Mouse (Mus musculus) B cell, adult (primary cell): ENCODE data around the gene Gm38393. TPM values are rescaled to one million over a fixed set of nuclear protein-coding genes. Genes with fewer than 3 reads are reported as not detected.

Experiments
- total RNA-seq: library from RNA; stranded (reverse); gene quantifications from 4 replicates; pipeline ENCODE4 v1.2.4, GENCODE M21; 2023; ENCODE audit not compliant: inconsistent age

The Gm38393 gene
- 0.84 TPM in 1 of 4 replicates, not detected in the others for total RNA-seq

DNA sequence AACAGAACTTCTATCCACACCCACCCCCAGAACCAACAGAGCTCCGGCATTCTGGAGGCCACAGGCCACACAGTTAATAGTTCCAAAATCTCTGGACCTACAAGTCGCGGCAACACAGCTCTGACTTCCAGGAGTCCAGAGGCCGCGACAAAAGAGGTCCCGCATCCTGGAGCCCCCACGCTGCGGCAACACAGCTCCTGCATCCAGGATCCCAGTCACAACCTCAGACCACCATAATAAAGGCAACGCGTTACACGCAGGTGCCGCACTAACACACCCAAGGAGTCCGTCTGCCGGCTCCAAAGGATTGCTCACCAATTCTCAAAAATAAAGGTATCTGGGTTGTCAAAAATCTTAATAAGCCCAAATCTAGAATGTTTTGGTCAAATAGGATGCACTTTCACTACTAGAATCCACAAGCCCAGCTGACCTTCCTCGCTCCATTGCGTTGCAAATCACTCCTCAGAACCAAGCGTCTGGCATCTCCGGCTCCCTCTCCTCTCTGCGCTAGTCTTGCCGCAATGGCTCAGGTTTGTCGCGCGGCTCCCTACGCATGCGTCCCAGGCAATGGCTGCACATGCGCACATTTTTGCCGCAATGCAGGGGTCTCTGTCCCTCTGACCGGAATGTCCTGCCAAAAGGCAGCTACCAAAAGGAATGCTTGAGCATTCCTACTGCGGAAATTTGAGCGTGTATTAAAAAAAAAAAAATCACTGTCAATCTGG, at the start of gene Gm38393, which contains the start of gene Snurf:
Gene Gm38393, minus strand, starts transcription at position 459 of the 725 bp plus-strand sequence.
Gene Snurf, minus strand, starts transcription at position 444 of the 725 bp plus-strand sequence.

Other genes starting within 250 kb of the Gm38393 start
- gene Snurf, start within 50 bp of the Gm38393 start, total RNA-seq: 4.4 TPM in 1 of 4 replicates, not detected in the others
- gene Snrpn, start 135.2 kb upstream of the Gm38393 start, total RNA-seq: not detected in 4 replicates